Mouse (Mus musculus): ENCODE measurements around the gene Cryab.

DNA sequence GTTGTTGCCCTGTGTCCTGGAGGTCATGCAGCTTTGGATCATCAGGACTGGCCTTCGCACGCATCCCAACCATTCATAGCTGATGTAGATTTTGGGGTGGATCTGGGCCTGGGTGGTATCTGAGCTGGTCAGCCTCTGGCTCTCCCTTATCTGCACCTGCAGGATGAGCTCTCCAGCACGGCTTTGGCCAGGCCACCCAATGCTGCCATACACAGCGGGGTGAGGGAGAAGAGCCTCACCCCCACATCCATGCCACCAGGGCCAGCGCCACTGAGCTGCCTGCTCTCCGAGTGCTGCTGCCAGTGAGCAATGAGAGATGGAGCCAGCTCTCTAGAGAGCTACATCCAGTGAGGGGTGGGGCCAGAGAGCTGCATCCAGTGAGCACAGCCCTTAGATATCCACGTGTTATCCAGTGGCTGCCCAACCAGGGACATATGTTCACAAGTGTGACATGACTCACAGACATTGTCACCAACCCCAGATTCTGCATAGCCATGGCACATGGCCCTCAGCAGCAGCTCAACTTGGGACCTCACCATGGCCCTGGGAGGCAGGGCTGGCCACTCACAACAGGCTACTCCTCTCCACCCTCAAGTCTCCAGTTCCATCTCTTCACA, 52.0 kb downstream of the Cryab start:
- TF ChIP-seq CTCF (IDR thresholded peaks at IDR 0.05 in 2 of 3, conservative IDR thresholded peaks at IDR 0.05 in 1 of 3; ENCODE audit: control insufficient read depth in 1 of 3, insufficient read depth in 1 of 3, low read depth in 2 of 3, low read length in 3 of 3, poor library complexity in 1 of 3, severe bottlenecking in 1 of 3) (no peak), EP300 (IDR thresholded peaks at IDR 0.05; ENCODE audit: low read depth in 1 of 2, low read length in 2 of 2) (no peak), MXI1 (IDR thresholded peaks at IDR 0.05; ENCODE audit: low read depth, low read length) (no peak), MEF2A (IDR thresholded peaks at IDR 0.05; ENCODE audit: extremely low read depth, insufficient replicate concordance, low read depth, low read length, poor library complexity, severe bottlenecking) (no peak), MAFK (IDR thresholded peaks at IDR 0.05; ENCODE audit: borderline replicate concordance, low read depth, low read length) (no peak), CHD2 (IDR thresholded peaks at IDR 0.05; ENCODE audit: low read length) (no peak), HCFC1 (IDR thresholded peaks at IDR 0.05; ENCODE audit: low read depth, low read length) (no peak), POLR2A (IDR thresholded peaks at IDR 0.05; ENCODE audit: control insufficient read depth in 1 of 2, insufficient read depth in 1 of 2, low read depth in 1 of 2, low read length in 2 of 2, poor library complexity in 1 of 2) (no peak), ZMIZ1 (IDR thresholded peaks at IDR 0.05; ENCODE audit: low read depth, low read length) (no peak), SMC3 (IDR thresholded peaks at IDR 0.05; ENCODE audit: low read depth, low read length) (no peak), RAD21 (IDR thresholded peaks at IDR 0.05; ENCODE audit: low read depth, low read length) (no peak)
